14 mouse cellular contexts compared by ENCODE assay signal in genomic region chr7:130048106-130048772, GRCm38 (mm10).
A peak's percentile ranks its signal among the peaks of the same experiment; 100 is the strongest.
DNase-seq lines count a peak whose midpoint lies in the region; ATAC-seq and TF ChIP-seq lines count a peak whose summit lies in the region.
"Had no signal": no experiment of that assay in that cellular context is flagged by ENCODE, and none has a peak within 500 bp of the region (broad histone marks: within the 10 kb centered on the region; RNA-seq: fewer than 3 reads in every experiment).

No protein-coding gene starts in this region.

- H3K4me1 ChIP-seq in forebrain, embryonic 12.5 days: peaks cover 13% of the 10 kb centered on the region
- H3K4me1 ChIP-seq in forebrain, embryonic 14.5 days (ENCODE audit: control insufficient read depth, insufficient read depth, low read length): no peaks in the 10 kb centered on the region
- no peaks in the 10 kb centered on the region; the same call in 1 of the 2 replicates for H3K4me1 ChIP-seq in liver, embryonic 11.5 days (replicated peaks; ENCODE audit: control insufficient read depth, insufficient read depth, low read length)
- peaks cover 55% of the 10 kb centered on the region for H3K4me1 ChIP-seq in kidney, embryonic 15.5 days
- no peaks in the 10 kb centered on the region for H3K4me1 ChIP-seq in liver, postnatal 0 days (ENCODE audit: insufficient read depth)

- no peak for TF ChIP-seq CTCF in liver, postnatal 0 days (IDR thresholded peaks at IDR 0.05; ENCODE audit: low read depth)

- no peak overlapping the region for H3K4me2 ChIP-seq in forebrain, embryonic 12.5 days
- H3K4me2 ChIP-seq in forebrain, embryonic 14.5 days (ENCODE audit: low read length): no peak overlapping the region
- H3K4me2 ChIP-seq in liver, embryonic 11.5 days: no peak overlapping the region
- no peak overlapping the region for H3K4me2 ChIP-seq in kidney, embryonic 15.5 days
- 0 out of 2 replicates have a peak overlapping the region, but pooled peaks have one; percentile 2 for H3K4me2 ChIP-seq in liver, postnatal 0 days (ENCODE audit: low read depth, low read length)
- H3K4me2 ChIP-seq: hindbrain, embryonic 12.5 days; neural tube, embryonic 13.5 days had no signal

- 7% methylated on average over 6 of the region's 6 CpGs for WGBS in forebrain, embryonic 12.5 days
- WGBS in forebrain, embryonic 14.5 days: 13% methylated on average over 6 of the region's 6 CpGs
- 58% methylated on average over 6 of the region's 6 CpGs for WGBS in liver, embryonic 11.5 days
- WGBS in kidney, embryonic 15.5 days: 50% methylated on average over 6 of the region's 6 CpGs
- 52% methylated on average over 6 of the region's 6 CpGs for WGBS in liver, postnatal 0 days (ENCODE audit: insufficient replicate concordance)

- H3K9me3 ChIP-seq in forebrain, embryonic 12.5 days: no peaks in the 10 kb centered on the region
- no peaks in the 10 kb centered on the region for H3K9me3 ChIP-seq in forebrain, embryonic 14.5 days (replicated peaks; ENCODE audit: control insufficient read depth, low read length)
- H3K9me3 ChIP-seq in liver, embryonic 11.5 days (ENCODE audit: control insufficient read depth, low read length): no peaks in the 10 kb centered on the region
- no peaks in the 10 kb centered on the region for H3K9me3 ChIP-seq in kidney, embryonic 15.5 days (replicated peaks)
- H3K9me3 ChIP-seq in liver, postnatal 0 days (ENCODE audit: low read length): no peaks in the 10 kb centered on the region
- H3K9me3 ChIP-seq: hindbrain, embryonic 12.5 days; neural tube, embryonic 13.5 days had no signal

- TF ChIP-seq EP300 in liver, postnatal 0 days (IDR thresholded peaks at IDR 0.05; ENCODE audit: low read depth): no peak

- no peak overlapping the region for H3K9ac ChIP-seq in forebrain, embryonic 12.5 days
- no peak overlapping the region for H3K9ac ChIP-seq in forebrain, embryonic 14.5 days (ENCODE audit: low read length)
- no peak overlapping the region for H3K9ac ChIP-seq in liver, embryonic 11.5 days (ENCODE audit: low read depth, low read length)
- no peak overlapping the region for H3K9ac ChIP-seq in kidney, embryonic 15.5 days
- H3K9ac ChIP-seq in liver, postnatal 0 days (replicated peaks): no peak overlapping the region
- H3K9ac ChIP-seq: hindbrain, embryonic 12.5 days; neural tube, embryonic 13.5 days had no signal

- no peaks in the 10 kb centered on the region for H3K36me3 ChIP-seq in forebrain, embryonic 12.5 days (replicated peaks)
- H3K36me3 ChIP-seq in forebrain, embryonic 14.5 days (ENCODE audit: control insufficient read depth, insufficient read depth, low read length): no peaks in the 10 kb centered on the region
- H3K36me3 ChIP-seq in liver, embryonic 11.5 days (ENCODE audit: control insufficient read depth, insufficient read depth, low read length): no peaks in the 10 kb centered on the region
- H3K36me3 ChIP-seq in kidney, embryonic 15.5 days: no peaks in the 10 kb centered on the region
- H3K36me3 ChIP-seq in liver, postnatal 0 days (replicated peaks; ENCODE audit: insufficient read depth, low read length): no peaks in the 10 kb centered on the region
- H3K36me3 ChIP-seq: hindbrain, embryonic 12.5 days; neural tube, embryonic 13.5 days had no signal

- ATAC-seq in forebrain, embryonic 12.5 days (ENCODE audit: low FRiP score): no peak
- ATAC-seq in forebrain, embryonic 14.5 days: no peak
- ATAC-seq in liver, embryonic 11.5 days (replicated peaks; ENCODE audit: low FRiP score): no peak
- no peak for ATAC-seq in kidney, embryonic 15.5 days (replicated peaks; ENCODE audit: low FRiP score)
- ATAC-seq in liver, postnatal 0 days: no peak

- H3K4me3 ChIP-seq in forebrain, embryonic 12.5 days (replicated peaks): no peak overlapping the region
- H3K4me3 ChIP-seq in forebrain, embryonic 14.5 days (ENCODE audit: low read depth, low read length): no peak overlapping the region
- no peak overlapping the region for H3K4me3 ChIP-seq in liver, embryonic 11.5 days (ENCODE audit: low read depth, low read length)
- no peak overlapping the region for H3K4me3 ChIP-seq in kidney, embryonic 15.5 days (replicated peaks)
- no peak overlapping the region for H3K4me3 ChIP-seq in liver, postnatal 0 days (ENCODE audit: low read depth, low read length)
- H3K4me3 ChIP-seq: hindbrain, embryonic 12.5 days; neural tube, embryonic 13.5 days had no signal

- H3K27ac ChIP-seq in forebrain, embryonic 12.5 days: peak overlapping the region; percentile 11; the same call in 1 of the 2 replicates
- no peak overlapping the region for H3K27ac ChIP-seq in forebrain, embryonic 14.5 days (ENCODE audit: low read depth, low read length)
- H3K27ac ChIP-seq in liver, embryonic 11.5 days (ENCODE audit: low read depth, low read length): 0 out of 2 replicates have a peak overlapping the region, but pooled peaks have one; percentile 13
- peak overlapping the region; percentile 45; the same call in 1 of the 2 replicates for H3K27ac ChIP-seq in kidney, embryonic 15.5 days
- peak overlapping the region; percentile 29; the same call in 1 of the 2 replicates for H3K27ac ChIP-seq in liver, postnatal 0 days (ENCODE audit: low read depth)
- H3K27ac ChIP-seq: hindbrain, embryonic 12.5 days; neural tube, embryonic 13.5 days had no signal

- no peak for DNase-seq in forebrain, embryonic 14.5 days (ENCODE audit: low spot score)
- DNase-seq in liver, embryonic 11.5 days (ENCODE audit: low spot score): no peak
- no peak for DNase-seq in liver
- DNase-seq in liver, postnatal 0 days: no peak
- no peak for DNase-seq in urinary bladder, postnatal 25 days (ENCODE audit: low spot score)
- DNase-seq in Muller cell, postnatal 12 days (ENCODE audit: inconsistent ontology term): no peak
- DNase-seq: cerebellum, adult 2 months; gastrocnemius, postnatal 14 days; lung, postnatal 36 days; thymus, postnatal 25 days had no signal

- H3K27me3 ChIP-seq in forebrain, embryonic 12.5 days: peaks cover 63% of the 10 kb centered on the region
- H3K27me3 ChIP-seq in forebrain, embryonic 14.5 days (replicated peaks; ENCODE audit: control insufficient read depth, insufficient read depth, low read length): no peaks in the 10 kb centered on the region; the same call in 1 of the 2 replicates
- no peaks in the 10 kb centered on the region for H3K27me3 ChIP-seq in liver, embryonic 11.5 days (replicated peaks; ENCODE audit: control insufficient read depth, insufficient read depth, low read length)
- H3K27me3 ChIP-seq in kidney, embryonic 15.5 days: no peaks in the 10 kb centered on the region
- no peaks in the 10 kb centered on the region for H3K27me3 ChIP-seq in liver, postnatal 0 days (ENCODE audit: insufficient read depth, low read length)
- H3K27me3 ChIP-seq: neural tube, embryonic 13.5 days had no signal
